In the genomic region with DNA sequence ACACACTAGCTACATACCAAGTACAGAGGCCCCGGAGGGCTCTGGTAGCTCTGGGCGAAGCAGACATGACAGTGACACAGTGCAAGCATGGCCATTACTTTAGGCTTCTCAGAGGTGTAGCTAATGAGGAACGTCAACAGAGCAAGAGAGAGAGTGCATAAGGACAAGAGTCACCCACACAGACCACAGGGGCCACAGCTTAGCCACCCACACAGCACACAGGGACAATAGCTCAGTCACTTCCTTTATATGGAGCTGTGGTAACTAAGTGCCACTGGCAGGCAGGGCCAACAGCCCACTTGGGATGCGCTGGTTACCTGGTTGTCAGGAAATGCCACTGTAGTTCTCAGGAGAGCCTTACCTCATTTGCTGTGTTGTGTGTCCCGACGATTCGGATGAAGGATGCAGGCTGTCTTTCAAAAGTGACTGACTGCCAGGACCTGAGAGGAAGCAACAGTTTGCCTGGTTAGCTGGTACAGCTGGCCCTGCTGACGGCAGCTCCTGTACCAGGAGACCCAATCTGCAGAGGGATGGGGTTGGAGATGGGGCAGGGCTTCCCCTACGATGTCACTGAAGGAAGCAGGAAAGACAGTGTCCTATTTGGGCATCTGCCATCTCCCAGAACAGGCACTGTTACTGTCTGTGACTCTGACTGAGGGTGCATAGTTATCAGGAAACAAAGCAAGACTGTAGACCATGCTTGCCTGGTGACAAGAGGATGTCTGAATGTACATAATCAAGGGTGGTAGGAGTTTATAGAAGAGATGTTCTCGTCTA, we compare ENCODE assay signal across 21 mouse cellular contexts.
DNase-seq lines count a peak whose midpoint lies in the region; ATAC-seq lines count a peak whose summit lies in the region.
"Had no signal": no experiment of that assay in that cellular context is flagged by ENCODE, and none has a peak within 500 bp of the region (broad histone marks: within the 10 kb centered on the region; RNA-seq: fewer than 3 reads in every experiment).

No protein-coding gene starts in this region.

- peak; percentile 77 for ATAC-seq in frontal cortex, adult (ENCODE audit: low TSS enrichment)
- ATAC-seq in granulocyte monocyte progenitor cell, adult 5-6 weeks (replicated peaks; ENCODE audit: poor library complexity, severe bottlenecking), result peak; percentile 22
- ATAC-seq: forebrain, embryonic 14.5 days; intestine, postnatal 0 days had no signal

- no peak for DNase-seq in frontal cortex, postnatal 14 days (ENCODE audit: low spot score in 2 of 2)
- peak; percentile 63 for DNase-seq in layer of hippocampus, adult 9-11 months
- no peak for DNase-seq in layer of hippocampus, adult 9-10 months (ENCODE audit: low spot score)
- peak; percentile 64 for DNase-seq in Muller cell, postnatal 12 days (ENCODE audit: inconsistent ontology term)
- DNase-seq in urinary bladder, adult 18-20 months (ENCODE audit: low spot score in 2 of 2), result no peak
- no peak for DNase-seq in spleen, adult 18-20 months
- DNase-seq: adrenal gland, postnatal 25 days; cerebellum, adult 2 months; cerebellum, postnatal 36 days; embryo, embryonic 11 days; gastrocnemius, adult 2 months; gastrocnemius, postnatal 36 days; heart, adult 2 months; heart, postnatal 4 days; kidney, postnatal 14 days; right cerebral cortex, postnatal 4 days; thymus, postnatal 4 days had no signal

Comparison
In these comparisons a context has a peak if more than half of its experiments do, and no peak if none do; other contexts are left out.
1. DNase-seq: peak in layer of hippocampus, adult 9-11 months (single experiment) and Muller cell, postnatal 12 days (single experiment); none in frontal cortex, postnatal 14 days (0 of 2), layer of hippocampus, adult 9-10 months (single experiment), urinary bladder, adult 18-20 months (0 of 2) and spleen, adult 18-20 months (0 of 2).